Mouse (Mus musculus): ENCODE measurements at regions not wholly inside any gene's neighbourhood (a gene's known extent, or its start where the extent isn't known, plus 50 kb on each side); places are given as distances from the start of the nearest gene placed in this dataset.

DNA sequence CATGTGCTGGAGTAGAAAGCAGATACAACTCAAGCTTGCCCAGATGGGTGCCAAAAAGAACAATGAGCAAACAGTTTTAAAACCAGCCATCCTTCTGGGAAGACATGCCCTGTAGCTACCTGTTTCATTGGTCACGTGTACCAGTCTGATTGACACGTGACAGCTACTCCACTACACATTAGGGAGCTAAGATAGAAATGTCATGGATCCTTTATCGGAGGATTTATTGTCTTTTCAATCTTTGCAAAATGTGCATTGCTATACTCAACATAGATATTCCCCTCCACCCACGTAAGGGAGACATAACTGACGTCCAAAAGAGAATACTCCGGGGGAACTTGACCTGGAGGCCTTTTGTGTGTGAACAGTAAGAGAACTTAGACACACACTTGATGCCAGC, 171.1 kb upstream of the Cited2 start:
- H3K4me3 ChIP-seq (ENCODE audit: extremely low read depth, insufficient read depth, insufficient read length) = no peak overlapping the region
- TF ChIP-seq POLR2A (IDR thresholded peaks at IDR 0.05; ENCODE audit: low read depth, low read length) (no peak), CTCF (IDR thresholded peaks at IDR 0.05; ENCODE audit: extremely low read depth, insufficient read depth, insufficient read length, insufficient replicate concordance) (no peak)
- no peak overlapping the region for H3K27ac ChIP-seq (ENCODE audit: insufficient read depth, low read length)
- H3K36me3 ChIP-seq (ENCODE audit: control insufficient read depth, insufficient read depth, low read length) = no peaks in the 10 kb centered on the region
- WGBS = 91% methylated on average over 6 of the region's 6 CpGs
- H3K4me1 ChIP-seq (ENCODE audit: control insufficient read depth, insufficient read depth, insufficient read length) = 0 out of 2 replicates have a peak, but pooled peaks cover 2% of the 10 kb centered on the region
- no peaks in the 10 kb centered on the region for H3K27me3 ChIP-seq (ENCODE audit: control insufficient read depth, insufficient read depth, low read length)
- no peak for DNase-seq (ENCODE audit: low read depth in 1 of 2, low spot score in 2 of 2)

DNA sequence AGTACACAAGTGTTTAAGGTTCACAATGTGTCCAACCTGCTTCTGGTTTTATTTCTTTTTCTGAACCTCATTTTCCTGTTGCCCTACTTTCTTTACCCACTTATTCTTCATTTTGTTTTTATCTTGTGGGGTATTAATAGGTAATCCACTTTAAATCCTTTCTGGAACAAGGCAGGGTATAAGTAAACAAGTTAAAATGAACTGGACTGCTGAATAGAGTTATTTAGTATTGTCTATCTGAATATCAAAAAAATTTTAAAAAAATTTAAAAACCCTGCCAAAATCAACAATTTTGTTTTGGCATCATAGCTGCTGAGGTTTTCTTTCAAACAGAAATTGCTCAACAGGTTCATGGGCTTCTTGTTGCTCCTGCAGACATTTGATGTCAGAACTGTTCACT, 170.7 kb upstream of the Cited2 start:
- Histone ChIP-seq H3K27me3 (ENCODE audit: control insufficient read depth, insufficient read depth, low read length) (no peaks in the 10 kb centered on the region), H3K4me3 (ENCODE audit: extremely low read depth, insufficient read depth, insufficient read length) (no peak overlapping the region), H3K27ac (ENCODE audit: insufficient read depth, low read length) (no peak overlapping the region), H3K36me3 (ENCODE audit: control insufficient read depth, insufficient read depth, low read length) (no peaks in the 10 kb centered on the region), H3K4me1 (ENCODE audit: control insufficient read depth, insufficient read depth, insufficient read length) (0 out of 2 replicates have a peak, but pooled peaks cover 2% of the 10 kb centered on the region)
- DNase-seq (ENCODE audit: low read depth in 1 of 2, low spot score in 2 of 2) = no peak
- TF ChIP-seq CTCF (IDR thresholded peaks at IDR 0.05; ENCODE audit: extremely low read depth, insufficient read depth, insufficient read length, insufficient replicate concordance) (no peak), POLR2A (IDR thresholded peaks at IDR 0.05; ENCODE audit: low read depth, low read length) (no peak)

DNA sequence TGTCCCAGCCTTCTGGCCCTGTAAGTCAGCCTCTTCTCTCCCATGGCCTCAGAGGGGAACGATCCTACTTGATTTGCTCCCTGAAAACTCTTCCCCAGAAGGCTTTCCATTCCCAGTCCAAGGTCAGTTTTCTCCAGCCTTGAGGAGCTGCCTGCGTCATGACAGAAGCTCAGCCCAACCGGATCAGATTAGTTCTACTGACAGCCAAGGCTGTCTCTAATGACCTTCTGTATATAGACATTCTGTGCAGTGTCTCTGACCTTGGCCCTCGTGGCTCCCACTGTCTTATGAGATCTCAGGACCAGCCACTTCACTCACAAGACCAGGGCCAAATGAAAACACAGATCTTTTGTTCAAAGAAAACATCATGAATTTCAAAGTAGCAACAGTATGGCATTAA, 166.6 kb upstream of the Cited2 start:
- no peak for DNase-seq (ENCODE audit: low read depth in 1 of 2, low spot score in 2 of 2)
- TF ChIP-seq POLR2A (IDR thresholded peaks at IDR 0.05; ENCODE audit: low read depth, low read length) (no peak), CTCF (IDR thresholded peaks at IDR 0.05; ENCODE audit: extremely low read depth, insufficient read depth, insufficient read length, insufficient replicate concordance) (no peak)
- Histone ChIP-seq H3K27ac (ENCODE audit: insufficient read depth, low read length) (no peak overlapping the region), H3K4me1 (ENCODE audit: control insufficient read depth, insufficient read depth, insufficient read length) (peaks cover 3% of the 10 kb centered on the region; the same call in 1 of the 2 replicates), H3K4me3 (ENCODE audit: extremely low read depth, insufficient read depth, insufficient read length) (no peak overlapping the region), H3K27me3 (ENCODE audit: control insufficient read depth, insufficient read depth, low read length) (no peaks in the 10 kb centered on the region), H3K36me3 (ENCODE audit: control insufficient read depth, insufficient read depth, low read length) (no peaks in the 10 kb centered on the region)
- 92% methylated on average over 4 of the region's 4 CpGs for WGBS

DNA sequence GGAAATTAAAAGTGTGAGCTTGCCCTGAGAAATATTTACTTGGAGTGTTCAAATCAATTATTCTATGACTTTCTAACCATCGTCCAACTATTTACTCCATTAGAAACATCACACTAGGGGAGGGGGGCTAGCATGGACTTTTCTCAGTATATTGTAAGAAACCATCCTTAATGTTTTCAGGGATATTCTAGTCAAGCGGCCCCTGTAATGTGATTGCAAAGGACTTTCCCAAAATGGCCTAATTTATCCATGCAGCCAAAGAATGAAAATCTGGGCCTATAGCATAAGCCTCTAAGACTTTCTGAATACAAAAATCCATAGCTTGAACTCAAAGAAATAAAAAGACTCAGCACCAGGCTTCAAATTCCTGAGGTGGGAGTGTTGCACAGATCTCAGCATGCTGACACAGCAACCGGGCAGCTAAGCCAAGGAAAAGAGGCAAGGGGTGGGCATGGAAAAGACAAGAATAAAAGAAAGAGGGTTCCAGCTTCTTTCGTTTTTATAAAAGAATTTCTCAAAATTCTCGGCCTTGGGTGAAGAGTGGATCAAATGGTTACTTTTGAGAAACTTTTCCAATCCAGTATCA, 163.6 kb upstream of the Cited2 start:
- Histone ChIP-seq H3K4me1 (ENCODE audit: control insufficient read depth, insufficient read depth, insufficient read length) (peaks cover 3% of the 10 kb centered on the region; the same call in 1 of the 2 replicates), H3K4me3 (ENCODE audit: extremely low read depth, insufficient read depth, insufficient read length) (no peak overlapping the region), H3K27me3 (ENCODE audit: control insufficient read depth, insufficient read depth, low read length) (no peaks in the 10 kb centered on the region), H3K27ac (ENCODE audit: insufficient read depth, low read length) (no peak overlapping the region), H3K36me3 (ENCODE audit: control insufficient read depth, insufficient read depth, low read length) (no peaks in the 10 kb centered on the region)
- DNase-seq (ENCODE audit: low read depth in 1 of 2, low spot score in 2 of 2) = no peak
- 85% methylated on average over 5 of the region's 5 CpGs for WGBS
- no peak for TF ChIP-seq CTCF (IDR thresholded peaks at IDR 0.05; ENCODE audit: extremely low read depth, insufficient read depth, insufficient read length, insufficient replicate concordance)
- TF ChIP-seq POLR2A (IDR thresholded peaks at IDR 0.05; ENCODE audit: low read depth, low read length) = no peak

DNA sequence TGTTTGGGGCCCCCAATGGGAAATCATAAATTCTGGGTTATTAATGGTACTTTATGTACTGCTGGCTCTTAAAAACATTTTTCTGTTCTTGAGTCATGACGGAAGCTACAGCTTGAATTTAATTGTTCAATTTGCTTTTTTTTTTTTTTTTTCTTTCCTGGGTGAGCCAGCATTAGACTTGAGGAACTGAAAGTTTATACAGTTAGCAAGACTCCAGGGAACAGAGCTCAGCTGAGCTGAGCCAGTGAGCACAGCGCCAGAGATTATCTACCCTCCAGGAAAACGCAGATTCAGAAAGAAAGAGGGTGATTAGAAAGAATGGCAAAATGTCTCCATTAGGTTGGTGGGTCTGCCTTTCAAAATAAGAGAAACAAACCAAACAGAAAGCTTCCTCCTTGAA, 163.0 kb upstream of the Cited2 start:
- Histone ChIP-seq H3K4me1 (ENCODE audit: control insufficient read depth, insufficient read depth, insufficient read length) (peaks cover 6% of the 10 kb centered on the region; the same call in 1 of the 2 replicates), H3K27me3 (ENCODE audit: control insufficient read depth, insufficient read depth, low read length) (no peaks in the 10 kb centered on the region), H3K27ac (ENCODE audit: insufficient read depth, low read length) (no peak overlapping the region), H3K4me3 (ENCODE audit: extremely low read depth, insufficient read depth, insufficient read length) (no peak overlapping the region), H3K36me3 (ENCODE audit: control insufficient read depth, insufficient read depth, low read length) (no peaks in the 10 kb centered on the region)
- TF ChIP-seq CTCF (IDR thresholded peaks at IDR 0.05; ENCODE audit: extremely low read depth, insufficient read depth, insufficient read length, insufficient replicate concordance) = no peak
- TF ChIP-seq POLR2A (IDR thresholded peaks at IDR 0.05; ENCODE audit: low read depth, low read length) = no peak
- WGBS = 26% methylated on average over 3 of the region's 3 CpGs
- DNase-seq (ENCODE audit: low read depth in 1 of 2, low spot score in 2 of 2) = no peak

DNA sequence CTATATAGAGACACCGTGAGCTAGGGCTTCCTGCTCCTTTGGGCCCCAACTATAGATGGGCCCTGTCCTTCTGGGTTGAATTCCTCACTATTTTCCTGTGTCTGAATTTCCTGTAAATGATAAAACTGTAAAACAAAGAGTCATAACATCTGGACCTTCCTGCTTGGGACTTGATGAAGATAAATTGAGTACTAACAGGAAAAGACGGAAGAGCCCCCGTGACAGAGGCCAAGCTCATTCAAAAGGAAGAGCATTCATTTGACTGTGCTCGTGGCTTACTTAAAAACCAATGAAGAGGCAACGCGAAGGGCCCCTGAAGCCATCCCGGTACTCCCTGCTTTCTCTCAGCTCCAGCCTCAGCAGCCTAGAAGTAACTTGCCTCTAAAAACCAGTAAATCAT, 161.6 kb upstream of the Cited2 start:
- no peak for TF ChIP-seq CTCF (IDR thresholded peaks at IDR 0.05; ENCODE audit: extremely low read depth, insufficient read depth, insufficient read length, insufficient replicate concordance)
- no peak for TF ChIP-seq POLR2A (IDR thresholded peaks at IDR 0.05; ENCODE audit: low read depth, low read length)
- H3K4me3 ChIP-seq (ENCODE audit: extremely low read depth, insufficient read depth, insufficient read length) = no peak overlapping the region
- no peak for DNase-seq (ENCODE audit: low read depth in 1 of 2, low spot score in 2 of 2)
- H3K36me3 ChIP-seq (ENCODE audit: control insufficient read depth, insufficient read depth, low read length) = no peaks in the 10 kb centered on the region
- H3K4me1 ChIP-seq (ENCODE audit: control insufficient read depth, insufficient read depth, insufficient read length) = peaks cover 9% of the 10 kb centered on the region; the same call in 1 of the 2 replicates
- 84% methylated on average over 7 of the region's 7 CpGs for WGBS
- no peak overlapping the region for H3K27ac ChIP-seq (ENCODE audit: insufficient read depth, low read length)
- no peaks in the 10 kb centered on the region for H3K27me3 ChIP-seq (ENCODE audit: control insufficient read depth, insufficient read depth, low read length)

DNA sequence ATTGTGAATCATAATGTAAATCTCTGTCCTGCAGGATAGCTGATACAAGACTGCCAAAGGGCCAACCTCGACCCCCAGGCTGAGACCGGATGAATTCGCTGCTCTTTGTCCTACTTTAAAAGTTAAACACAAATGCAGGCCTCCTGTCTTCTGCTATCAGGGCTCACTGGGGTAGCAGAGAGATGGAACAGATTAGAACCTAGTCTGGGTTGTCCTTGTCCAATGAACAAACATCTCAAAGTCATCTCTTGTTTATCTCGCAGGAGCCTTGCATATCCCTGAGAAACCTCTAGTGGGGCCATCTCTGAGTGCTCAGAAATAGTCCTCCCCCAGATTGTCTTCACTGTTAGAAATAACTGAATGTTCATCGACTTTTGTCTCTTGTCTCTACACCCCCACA, 161.0 kb upstream of the Cited2 start:
- H3K4me1 ChIP-seq (ENCODE audit: control insufficient read depth, insufficient read depth, insufficient read length) = peaks cover 10% of the 10 kb centered on the region; the same call in 1 of the 2 replicates

More for the DNA sequence above, 161.0 kb upstream of the Cited2 start:
- no peak overlapping the region for H3K27ac ChIP-seq (ENCODE audit: insufficient read depth, low read length)
- no peaks in the 10 kb centered on the region for H3K27me3 ChIP-seq (ENCODE audit: control insufficient read depth, insufficient read depth, low read length)
- no peak for DNase-seq (ENCODE audit: low read depth in 1 of 2, low spot score in 2 of 2)
- WGBS = 87% methylated on average over 5 of the region's 5 CpGs
- H3K36me3 ChIP-seq (ENCODE audit: control insufficient read depth, insufficient read depth, low read length) = no peaks in the 10 kb centered on the region
- TF ChIP-seq CTCF (IDR thresholded peaks at IDR 0.05; ENCODE audit: extremely low read depth, insufficient read depth, insufficient read length, insufficient replicate concordance) (no peak), POLR2A (IDR thresholded peaks at IDR 0.05; ENCODE audit: low read depth, low read length) (no peak)
- H3K4me3 ChIP-seq (ENCODE audit: extremely low read depth, insufficient read depth, insufficient read length) = no peak overlapping the region

All from spleen, adult 2 months (tissue).